Mouse (Mus musculus) ES-E14 (cell line): ENCODE data around the gene Dnah12. TPM values are rescaled to one million over a fixed set of nuclear protein-coding genes. Genes with fewer than 3 reads are reported as not detected.

Experiments
- DNase-seq: peaks from one replicate; pipeline ENCODE4 v3.0.0-alpha.2; 2013; ENCODE audit warnings: low read depth, low spot score
- H3K27ac ChIP-seq: 2 replicates; pipeline ENCODE4 v1.5.1; 2012; ENCODE audit warnings: low read depth, mild to moderate bottlenecking, low read length, moderate library complexity, mixed read lengths; ENCODE audit not compliant: poor library complexity, insufficient read depth, severe bottlenecking
- H3K36me3 ChIP-seq: 2 replicates; pipeline ENCODE4 v1.6.1; 2012; ENCODE audit warnings: mild to moderate bottlenecking, low read length, moderate library complexity, mixed read lengths; ENCODE audit not compliant: control insufficient read depth, poor library complexity, insufficient read depth, severe bottlenecking
- H3K4me1 ChIP-seq, 2 experiments: fragments of 150-350 bp in 1 of 2; sonication (generic) in 1 of 2; 2 replicates each; pipeline ENCODE4 v1.6.1; 2012; ENCODE audit warnings: low read length in 2 of 2, mild to moderate bottlenecking in 1 of 2, mixed read lengths in 1 of 2; ENCODE audit not compliant: control insufficient read depth in 2 of 2, insufficient read depth in 2 of 2, poor library complexity in 1 of 2
- H3K4me3 ChIP-seq, 2 experiments: fragments of 150-350 bp in 1 of 2; sonication (generic) in 1 of 2; 2 replicates each; pipeline ENCODE4 v1.5.1; 2012; ENCODE audit warnings: low read length in 2 of 2, low read depth in 1 of 2, mild to moderate bottlenecking in 1 of 2, mixed read lengths in 1 of 2; ENCODE audit not compliant: insufficient read depth in 1 of 2, poor library complexity in 1 of 2, severe bottlenecking in 1 of 2
- H3K9ac ChIP-seq: 2 replicates; pipeline ENCODE4 v1.6.1; 2012; ENCODE audit warnings: low read depth, mild to moderate bottlenecking, low read length, mixed read lengths; ENCODE audit not compliant: poor library complexity, insufficient read depth, severe bottlenecking
- H3K9me3 ChIP-seq: fragments of 150-350 bp; sonication (generic); 2 replicates; pipeline ENCODE4 v1.6.1; 2012; ENCODE audit warnings: low read depth, mild to moderate bottlenecking, low read length; ENCODE audit not compliant: control insufficient read depth, insufficient read depth
- CHD2 ChIP-seq: IDR thresholded peaks from 2 replicates; pipeline ENCODE4 v1.6.1; 2014; ENCODE audit warnings: mild to moderate bottlenecking, low read depth, low read length, inconsistent platforms
- HCFC1 ChIP-seq: IDR thresholded peaks from 2 replicates; pipeline ENCODE4 v1.6.1; 2012; ENCODE audit warnings: low read length, inconsistent platforms, borderline replicate concordance; ENCODE audit not compliant: insufficient read depth
- MAFK ChIP-seq: IDR thresholded peaks from 2 replicates; pipeline ENCODE4 v1.6.1; 2014; ENCODE audit warnings: mild to moderate bottlenecking, low read depth, low read length, inconsistent platforms; ENCODE audit not compliant: insufficient read depth
- ZC3H11A ChIP-seq: IDR thresholded peaks from 2 replicates; pipeline ENCODE4 v1.6.1; 2012; ENCODE audit warnings: low read depth, mild to moderate bottlenecking, inconsistent platforms, low read length, borderline replicate concordance
- ZNF384 ChIP-seq: IDR thresholded peaks from 2 replicates; pipeline ENCODE4 v1.6.1; 2012; ENCODE audit warnings: low read depth, low read length, inconsistent platforms
- in situ Hi-C, 2 experiments: fragments of 600-800 bp; cut with MboI; formaldehyde crosslinking; loops; one replicate each; pipeline ENCODE4 v1.15.1; 2025; ENCODE audit warnings: low sequenced_read_pairs in 2 of 2, inconsistent platforms in 1 of 2; ENCODE audit not compliant: unreplicated experiment in 2 of 2
- total RNA-seq: library from RNA; depleted of rRNA; stranded (reverse); fragments of 300-350 nt; gene quantifications from 2 replicates; pipeline ENCODE4 v1.2.3, GENCODE M21; 2012

Gene Dnah12
- total RNA-seq, 1 experiment = 0.13 TPM

DNA sequence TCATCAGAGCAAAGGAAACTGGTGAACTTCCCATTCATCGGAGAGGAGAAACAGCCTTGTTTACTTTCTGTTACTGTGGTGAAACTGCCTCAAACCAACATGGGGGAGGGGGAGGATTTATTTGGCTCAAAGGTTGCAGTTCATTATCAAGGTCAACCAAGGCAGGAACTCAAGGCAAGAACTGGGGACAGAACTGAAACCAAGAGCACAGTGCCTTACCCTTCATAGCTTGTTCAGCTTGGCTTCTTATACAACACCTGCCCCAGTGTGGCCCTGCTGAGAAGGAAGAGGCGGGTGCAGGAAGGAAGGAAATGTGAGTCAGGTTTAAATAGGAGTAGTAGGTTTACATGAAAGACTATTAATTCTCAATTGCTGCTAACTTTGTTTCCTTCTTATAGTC lies 165.3 kb downstream of the Dnah12 start:
- Histone ChIP-seq H3K27ac (no peak overlapping the region), H3K36me3 (no peaks in the 10 kb centered on the region), H3K9ac (no peak overlapping the region), H3K4me1 (peaks cover 0 to 2% of the 10 kb centered on the region in 2 experiments; a peak in 1 of 4 replicates), H3K4me3 (no peak overlapping the region), H3K9me3 (0 out of 2 replicates have a peak, but pooled peaks cover 4% of the 10 kb centered on the region)
- TF ChIP-seq MAFK = no peak
- TF ChIP-seq ZC3H11A = no peak
- no peak for TF ChIP-seq ZNF384
- TF ChIP-seq HCFC1 = no peak
- TF ChIP-seq CHD2 = no peak
- DNase-seq = no peak
- in situ Hi-C loops = no loop called here

DNA sequence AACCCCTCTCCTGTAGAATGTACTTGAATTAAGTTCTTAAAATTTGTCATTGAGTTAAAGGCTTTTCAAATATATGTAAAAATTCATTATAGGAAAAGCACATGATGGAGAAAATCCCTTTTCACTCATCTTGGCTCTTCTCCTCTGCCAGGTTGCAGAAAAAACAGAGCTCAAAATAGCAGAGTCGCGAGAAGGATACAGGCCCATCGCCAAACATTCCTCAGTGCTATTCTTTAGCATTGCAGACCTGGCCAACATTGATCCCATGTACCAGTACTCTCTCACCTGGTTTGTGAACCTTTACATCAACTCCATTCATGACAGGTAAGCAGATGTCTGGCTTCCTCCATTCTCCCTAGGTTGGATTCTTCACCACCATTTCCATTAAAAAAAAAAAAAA lies 165.9 kb downstream of the Dnah12 start:
- Histone ChIP-seq H3K9ac (no peak overlapping the region), H3K4me3 (no peak overlapping the region), H3K36me3 (no peaks in the 10 kb centered on the region), H3K4me1 (peaks cover 0 to 2% of the 10 kb centered on the region in 2 experiments; a peak in 1 of 4 replicates), H3K27ac (no peak overlapping the region), H3K9me3 (0 out of 2 replicates have a peak, but pooled peaks cover 4% of the 10 kb centered on the region)
- in situ Hi-C loops = no loop called here
- TF ChIP-seq ZC3H11A (no peak), HCFC1 (no peak), MAFK (no peak), ZNF384 (no peak), CHD2 (no peak)
- no peak for DNase-seq

DNA sequence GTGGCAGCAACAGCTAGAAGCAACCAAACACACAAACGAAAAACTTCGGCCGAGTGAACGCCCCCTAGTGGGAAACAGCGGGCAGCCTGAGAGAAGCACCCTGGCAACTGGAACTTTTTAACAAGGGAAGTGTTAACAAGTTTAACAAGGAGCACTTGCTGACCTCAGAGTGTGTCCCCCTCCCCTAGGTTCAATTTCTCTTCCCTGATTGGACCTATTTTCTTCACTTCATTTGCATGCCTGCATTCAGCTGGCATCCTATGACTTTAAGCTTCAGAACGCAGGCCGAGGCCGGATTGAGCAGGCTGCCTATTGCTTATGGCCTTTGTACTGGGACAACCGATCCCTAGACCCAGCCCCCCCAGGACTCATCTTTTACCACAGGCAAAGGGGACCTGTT lies 174.3 kb downstream of the Dnah12 start:
- H3K36me3 ChIP-seq = no peaks in the 10 kb centered on the region
- no peaks in the 10 kb centered on the region for H3K9me3 ChIP-seq
- no peak overlapping the region for H3K9ac ChIP-seq
- TF ChIP-seq ZC3H11A = no peak
- TF ChIP-seq HCFC1 = no peak
- TF ChIP-seq ZNF384 = no peak
- no peak for TF ChIP-seq MAFK
- peak overlapping the region; percentile 41; the same call in 1 of the 2 replicates for H3K27ac ChIP-seq
- H3K4me1 ChIP-seq = peaks cover 0 to 2% of the 10 kb centered on the region in 2 experiments; a peak in 1 of 4 replicates
- in situ Hi-C loops = no loop called here
- peak; percentile 66 for DNase-seq
- no peak overlapping the region for H3K4me3 ChIP-seq

DNA sequence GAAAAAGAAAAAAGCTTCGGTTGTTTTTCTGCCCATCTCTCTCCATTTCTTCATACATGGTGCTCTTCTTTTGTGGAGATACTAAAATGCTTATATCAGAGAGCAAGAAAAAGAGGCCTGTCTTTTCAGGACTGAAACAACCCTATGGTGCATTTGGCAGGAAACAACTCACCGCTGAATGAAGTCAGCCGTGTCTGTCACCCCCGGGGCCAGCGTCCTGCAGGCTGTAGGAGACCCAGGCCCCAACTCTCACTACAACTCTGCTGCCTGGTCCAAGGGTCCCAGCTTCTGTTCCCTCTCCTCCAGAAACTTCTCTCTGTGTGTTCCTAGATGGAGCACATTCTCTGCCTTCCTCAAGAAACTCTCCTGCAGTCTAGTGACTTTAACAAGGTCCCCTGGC lies 175.2 kb downstream of the Dnah12 start:
- in situ Hi-C loops = no loop called here
- H3K36me3 ChIP-seq = no peaks in the 10 kb centered on the region
- H3K4me3 ChIP-seq = no peak overlapping the region
- no peak overlapping the region for H3K27ac ChIP-seq
- no peak for TF ChIP-seq ZC3H11A
- TF ChIP-seq CHD2 = no peak
- TF ChIP-seq HCFC1 = no peak
- no peak for TF ChIP-seq ZNF384
- TF ChIP-seq MAFK = no peak
- H3K9me3 ChIP-seq = no peaks in the 10 kb centered on the region
- H3K9ac ChIP-seq = no peak overlapping the region
- no peak for DNase-seq
- peaks cover 0 to 2% of the 10 kb centered on the region in 2 experiments; a peak in 1 of 4 replicates for H3K4me1 ChIP-seq

DNA sequence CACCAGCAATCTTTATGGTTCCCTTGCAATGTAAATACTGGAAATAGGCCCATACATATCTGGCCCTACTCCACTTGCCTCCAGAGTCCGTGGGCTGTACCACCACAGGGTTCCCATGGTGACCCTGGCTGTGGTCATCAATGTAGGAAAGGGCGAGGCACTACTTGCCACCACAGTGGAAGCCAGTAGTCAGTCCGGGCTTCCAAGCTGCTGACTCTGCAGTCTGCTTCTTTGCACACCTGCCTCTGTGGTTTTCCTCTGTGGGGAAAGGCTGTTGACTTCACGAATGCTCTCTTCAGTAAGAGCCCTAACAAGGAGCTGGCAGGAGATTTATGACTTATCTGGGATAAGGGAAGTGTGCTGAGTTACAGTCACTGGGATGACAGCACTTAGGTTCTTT lies 185.7 kb downstream of the Dnah12 start:
- Histone ChIP-seq H3K4me1 (peaks cover 1 to 11% of the 10 kb centered on the region in 2 experiments; a peak in 2 of 4 replicates), H3K36me3 (no peaks in the 10 kb centered on the region), H3K9ac (no peak overlapping the region), H3K4me3 (no peak overlapping the region), H3K9me3 (no peaks in the 10 kb centered on the region), H3K27ac (no peak overlapping the region)
- DNase-seq = no peak
- TF ChIP-seq MAFK (peak; percentile 34; the same call in 1 of the 2 replicates), HCFC1 (no peak)
- in situ Hi-C loops = no loop called here
